Mouse (Mus musculus) effector memory CD4-positive, alpha-beta T cell, adult 7 months (primary cell): Measurements from ENCODE around the gene Cpne2. TPM values are rescaled to one million over a fixed set of nuclear protein-coding genes. Genes with fewer than 3 reads are reported as not detected.

Experiments
- polyA plus RNA-seq: library from polyadenylated mRNA; unstranded; fragments of 100-300 nt; shearing (Covaris generic); gene quantifications from one replicate; pipeline ENCODE4 v1.2.1, GENCODE M21; 2017

Cpne2 gene
- 3.9 TPM for polyA plus RNA-seq

DNA sequence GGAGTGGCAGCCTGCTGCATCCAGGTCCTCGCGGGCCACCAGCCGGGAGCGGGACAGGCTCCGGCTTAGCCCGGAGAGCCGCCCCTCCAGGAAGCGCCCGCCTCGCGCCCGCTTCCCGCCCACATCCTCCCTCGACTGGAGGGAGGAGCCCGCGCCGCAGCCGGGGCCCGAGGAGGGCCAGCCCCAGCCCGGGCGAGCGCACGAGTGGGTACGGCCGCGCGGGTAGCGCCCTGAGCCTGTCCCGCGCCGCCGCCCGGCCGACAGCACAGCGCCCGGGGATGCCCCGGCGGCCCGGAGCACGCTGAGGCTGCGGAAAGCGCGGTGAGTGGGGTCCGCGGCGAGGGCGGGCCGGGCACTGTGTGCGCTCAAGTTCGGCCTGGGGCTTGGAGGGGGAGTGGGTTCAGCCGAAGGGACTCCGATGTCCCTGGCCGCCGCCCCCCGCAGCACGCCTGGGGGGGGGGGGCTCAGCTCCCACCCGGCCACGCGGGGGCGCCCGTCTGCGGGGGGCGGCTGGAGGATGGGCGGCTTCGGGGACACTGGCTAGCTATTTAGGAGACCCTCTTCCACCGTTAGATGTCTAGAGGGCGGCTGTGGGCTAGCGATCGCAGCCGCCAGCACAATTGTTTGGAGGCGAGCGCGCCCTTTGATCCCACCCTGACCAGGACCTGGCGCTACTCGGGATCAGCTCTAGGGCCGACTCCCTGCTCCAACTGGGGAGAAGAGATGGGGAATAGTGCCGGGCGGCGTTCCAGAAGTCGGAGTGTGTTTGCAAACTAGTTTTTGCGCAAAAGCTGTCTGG lies at the start of gene Cpne2:
Gene Cpne2, plus strand, starts transcription at position 118 of the 799 bp plus-strand sequence.

DNA sequence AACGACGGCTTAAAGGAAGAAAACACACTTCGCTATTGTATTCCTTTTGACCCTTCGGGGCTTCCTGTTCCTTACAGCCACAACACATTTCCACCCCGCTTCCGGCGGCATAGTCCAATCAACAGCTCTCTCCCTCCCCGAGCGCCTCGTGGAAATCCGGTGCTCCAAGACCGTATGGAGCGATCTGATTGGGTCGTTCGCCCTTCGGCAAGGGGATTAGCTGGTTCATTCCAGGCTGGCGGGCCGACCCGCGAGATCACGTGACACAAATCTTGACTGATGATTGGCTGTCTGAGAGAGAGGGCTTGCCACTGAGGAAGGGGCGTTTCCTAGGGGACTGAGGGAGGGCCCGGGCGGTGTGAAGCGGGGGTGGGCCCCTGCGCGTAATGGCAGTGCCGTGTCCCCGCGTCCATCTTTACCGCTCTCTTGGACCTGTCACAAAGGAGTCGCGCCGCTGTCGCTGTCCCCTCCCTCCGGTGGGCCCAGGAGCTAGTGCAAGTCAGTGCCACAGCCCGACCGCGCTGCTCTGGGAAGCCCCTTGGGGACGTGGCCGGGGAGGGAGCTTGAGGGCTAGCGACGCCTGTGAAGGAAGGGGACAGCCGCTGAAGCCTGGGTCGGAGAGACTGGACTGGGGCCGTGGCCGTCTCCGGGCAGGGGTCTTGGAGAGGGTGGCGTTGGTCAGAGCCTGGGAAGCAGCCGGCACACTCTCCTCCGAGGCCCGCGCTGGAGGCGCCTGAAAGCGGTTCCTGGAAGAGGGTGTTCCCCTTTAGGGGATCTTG lies 69.0 kb downstream of the Cpne2 start, which contains the start of the genes Rspry1 and Fam192a:
Gene Rspry1, plus strand, starts transcription at position 331 of the 779 bp plus-strand sequence.
Gene Fam192a, minus strand, starts transcription at position 391 of the 779 bp plus-strand sequence.

Other genes starting within 250 kb of the Cpne2 start
- gene Slc12a3, start 203.8 kb upstream of the Cpne2 start, polyA plus RNA-seq = 0.23 TPM
- gene Herpud1, start 146.6 kb upstream of the Cpne2 start, polyA plus RNA-seq = 244 TPM
- 161 TPM for gene Nlrc5, start 98.6 kb upstream of the Cpne2 start, polyA plus RNA-seq
- gene Rspry1, start 68.9 kb downstream of the Cpne2 start, polyA plus RNA-seq = 41.4 TPM
- gene Fam192a, start 69.0 kb downstream of the Cpne2 start, polyA plus RNA-seq = 59.0 TPM
- 279 TPM for gene Arl2bp, start 133.6 kb downstream of the Cpne2 start, polyA plus RNA-seq
- gene Pllp, start 163.3 kb downstream of the Cpne2 start, polyA plus RNA-seq = not detected
- gene Ccl22, start 212.6 kb downstream of the Cpne2 start, polyA plus RNA-seq = 0.45 TPM
- gene Cx3cl1, start 239.0 kb downstream of the Cpne2 start, polyA plus RNA-seq = 0.96 TPM